Mouse (Mus musculus) left cerebral cortex, adult 9 months (tissue): Measurements from ENCODE around the gene A930009A15Rik.
A peak's percentile ranks its signal among the peaks of the same experiment; 100 is the strongest.

Experiments
- DNase-seq, 2 experiments: peaks; one replicate each; pipeline ENCODE4 v3.0.0; 2022; ENCODE audit warnings: low spot score in 2 of 2

A930009A15Rik gene

DNA sequence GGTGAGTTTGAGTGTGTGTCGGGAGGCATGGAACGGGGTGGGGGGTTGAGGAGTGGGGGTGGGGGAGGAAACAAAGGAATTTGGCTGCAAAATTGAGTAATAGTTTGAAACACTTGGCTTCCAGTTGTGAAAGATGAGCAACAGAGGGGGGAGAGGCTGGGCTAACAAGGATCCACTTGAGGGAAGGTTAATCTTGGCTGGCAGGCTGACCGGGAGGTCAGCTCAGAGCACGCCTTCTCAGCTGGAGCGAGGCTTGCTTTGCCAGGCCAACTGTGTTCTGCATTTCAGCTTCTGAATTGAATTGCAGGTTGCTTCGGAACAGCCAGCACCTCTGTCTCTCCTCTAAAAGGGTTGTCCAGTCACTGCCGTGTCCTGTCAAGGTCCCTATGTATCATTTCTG, 9.7 kb downstream of the A930009A15Rik start:
- DNase-seq: no peak

DNA sequence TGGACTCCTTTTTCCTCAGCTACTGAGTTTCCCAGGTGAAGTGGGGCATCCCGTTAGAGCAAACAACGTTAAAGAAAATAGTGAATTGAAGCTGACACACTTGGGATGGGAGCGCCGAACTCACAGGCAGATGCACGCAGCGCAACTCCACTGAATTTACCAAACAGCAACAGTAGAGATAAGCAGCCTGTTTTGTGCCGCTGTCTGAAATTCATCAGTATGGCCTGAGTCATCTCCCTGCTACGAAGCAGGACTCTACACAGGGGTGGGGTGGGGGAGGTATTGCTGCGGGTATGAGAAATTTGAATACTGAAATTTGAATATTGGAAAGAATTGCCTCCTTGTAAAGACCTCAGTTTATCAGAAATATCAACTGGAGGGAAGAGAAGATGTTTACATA, 12.2 kb downstream of the A930009A15Rik start:
- no peak for DNase-seq

DNA sequence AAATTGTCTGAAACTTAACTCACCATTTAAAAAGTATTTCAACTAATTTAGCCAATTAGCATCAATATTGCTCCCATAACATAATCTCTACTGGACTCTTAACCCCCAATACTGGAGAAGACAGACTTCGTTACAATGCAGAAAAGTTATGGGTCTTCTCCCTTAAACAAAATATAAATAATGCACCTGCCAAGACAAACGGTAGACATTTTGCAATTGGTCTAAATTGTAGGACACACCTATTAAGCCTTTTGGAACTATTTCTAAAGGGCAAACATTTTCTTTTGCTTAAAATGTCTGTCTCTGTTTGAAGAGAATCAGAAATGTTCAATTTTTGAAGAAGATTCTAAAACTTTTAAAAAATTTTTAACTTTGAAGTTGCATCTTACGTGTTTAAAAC, 13.3 kb downstream of the A930009A15Rik start:
- DNase-seq: no peak

DNA sequence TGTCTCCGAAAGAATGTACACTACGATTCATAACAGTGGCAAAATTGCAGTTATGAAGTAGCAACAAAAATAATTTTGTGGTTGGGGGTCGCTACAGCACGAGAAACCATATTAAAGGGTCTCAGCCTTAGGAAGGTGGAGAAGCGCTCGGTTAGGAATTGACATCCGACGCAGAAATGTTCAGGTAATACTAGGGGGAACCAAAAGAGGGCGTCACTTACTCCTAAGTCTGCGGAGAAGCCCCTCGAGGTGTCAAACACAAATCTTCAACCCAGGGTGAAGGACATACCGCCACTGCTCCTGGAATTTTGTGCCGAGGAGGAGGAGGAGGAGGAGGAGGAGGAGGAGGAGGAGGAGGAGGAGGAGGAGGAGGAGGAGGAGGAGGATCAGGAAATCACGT, 14.9 kb downstream of the A930009A15Rik start:
- no peak for DNase-seq

DNA sequence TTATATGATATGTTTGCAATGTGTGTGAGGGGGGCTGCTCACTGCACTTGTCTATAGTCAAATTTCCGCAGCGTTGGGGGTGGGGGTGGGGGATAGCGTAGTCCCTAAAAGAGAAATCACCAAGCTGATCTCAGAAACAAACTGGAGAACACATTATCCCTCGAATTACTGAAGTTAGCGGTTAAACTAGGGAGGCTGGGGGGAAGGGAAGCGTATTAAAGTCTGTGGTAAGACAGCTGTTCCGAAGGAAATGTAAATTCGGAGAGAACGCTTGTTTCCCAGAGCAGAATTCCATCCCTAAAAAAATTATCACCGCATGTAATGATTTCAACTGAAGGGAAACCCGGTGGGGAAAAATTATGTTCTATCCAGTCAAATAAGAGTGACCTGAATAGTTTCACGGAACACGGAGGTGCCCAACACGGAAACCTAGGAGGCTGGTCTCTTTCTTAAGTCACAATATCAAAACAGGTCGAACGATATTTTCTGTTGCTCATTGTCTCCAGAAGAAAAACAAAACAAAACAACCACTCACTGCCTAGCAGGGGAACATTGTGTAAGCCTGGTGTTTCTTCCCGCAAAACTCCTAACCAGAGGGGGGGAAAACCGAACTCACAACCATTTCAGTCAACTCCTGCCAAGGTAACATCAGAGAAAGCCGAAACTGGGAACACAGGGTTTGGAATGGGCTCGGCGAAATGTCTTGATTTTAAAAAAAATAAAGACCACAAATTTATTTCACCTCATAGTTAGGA, 15.9 kb downstream of the A930009A15Rik start:
- no peak for DNase-seq

DNA sequence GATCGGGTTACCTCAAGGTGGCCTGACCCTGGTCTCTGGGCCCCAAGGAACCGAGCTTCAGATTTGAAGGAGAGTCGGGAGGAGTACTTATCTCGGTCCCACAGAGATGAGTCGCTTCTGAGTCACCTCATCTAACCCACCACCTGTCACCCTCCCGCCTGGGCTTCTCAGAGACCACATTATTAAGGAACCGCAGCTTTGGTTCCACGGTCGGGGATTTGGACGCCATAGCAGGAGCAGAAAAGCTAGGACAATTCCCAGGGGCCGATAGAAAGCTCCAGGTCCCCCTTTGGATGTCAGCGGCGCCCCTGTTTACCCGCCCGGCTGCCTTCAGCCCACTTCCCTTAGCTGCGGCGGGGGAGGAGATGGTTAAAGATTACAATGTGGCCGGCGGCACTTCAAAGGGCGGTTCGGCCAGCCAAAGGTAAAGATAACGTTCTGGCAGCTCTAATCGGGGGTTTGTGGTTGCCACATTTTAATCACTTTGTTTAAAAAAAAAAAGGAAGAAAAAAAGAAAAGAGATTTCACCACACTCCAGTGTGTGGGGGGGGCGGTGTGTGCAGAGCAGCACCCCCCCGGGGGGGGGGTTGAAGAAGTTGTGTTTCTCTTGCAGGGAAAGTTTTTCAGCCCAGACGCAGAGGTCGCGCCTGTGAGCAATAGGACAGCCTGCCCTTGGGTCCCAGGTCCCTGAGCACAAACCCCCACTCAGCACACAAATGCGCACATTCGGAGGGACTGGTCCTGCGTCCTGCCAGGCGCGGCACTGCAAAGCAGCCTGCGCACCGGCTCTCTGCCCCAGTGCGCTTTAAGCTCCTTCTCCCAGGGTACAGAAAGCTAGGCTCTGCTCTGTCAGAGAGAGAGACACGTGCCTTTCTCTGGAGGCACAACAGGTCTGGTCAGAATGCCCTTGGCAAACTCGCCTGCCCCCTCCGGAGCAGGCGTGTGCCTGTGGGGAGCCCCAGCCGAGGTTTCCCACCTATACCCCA, 16.8 kb downstream of the A930009A15Rik start:
- no peak for DNase-seq

DNA sequence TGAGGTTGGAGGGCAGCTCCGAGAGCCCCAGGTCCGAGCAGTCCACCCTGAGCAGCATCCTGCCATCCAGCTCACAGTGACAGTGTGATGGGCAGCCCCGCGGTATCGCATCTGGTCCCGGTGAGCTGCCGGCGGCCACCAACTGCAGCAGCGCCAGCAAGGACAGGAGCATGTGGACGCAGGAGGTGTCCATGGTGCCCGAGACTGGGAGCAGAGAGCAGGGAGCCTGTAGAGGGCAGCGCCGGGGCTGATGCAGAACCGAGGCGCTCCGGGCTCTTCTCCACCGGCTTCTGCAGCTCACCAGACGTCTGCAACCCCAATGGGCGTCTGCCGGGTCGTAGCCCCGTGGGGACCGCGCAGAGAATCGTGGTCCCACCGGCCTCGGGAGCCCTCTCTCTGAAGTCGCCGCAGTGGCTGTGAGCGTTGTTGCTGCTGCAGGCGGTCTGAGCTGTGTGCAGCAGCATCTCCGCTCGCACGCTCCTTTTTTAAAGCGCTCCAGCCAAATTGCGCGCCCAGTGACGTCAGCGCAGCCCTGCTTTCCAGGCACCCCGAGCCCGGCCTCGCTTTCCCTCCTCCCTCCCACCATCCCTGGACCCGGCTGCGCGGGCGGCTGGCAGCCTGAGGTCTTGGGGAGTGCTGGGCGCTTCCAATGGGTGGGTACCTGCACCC, 17.6 kb downstream of the A930009A15Rik start, which contains the start of gene Lgr5:
Lgr5 (minus strand) TSS at position 480 of the 669 bp plus-strand sequence.
- DNase-seq: peak in 1 of 2 experiments; percentile 44

DNA sequence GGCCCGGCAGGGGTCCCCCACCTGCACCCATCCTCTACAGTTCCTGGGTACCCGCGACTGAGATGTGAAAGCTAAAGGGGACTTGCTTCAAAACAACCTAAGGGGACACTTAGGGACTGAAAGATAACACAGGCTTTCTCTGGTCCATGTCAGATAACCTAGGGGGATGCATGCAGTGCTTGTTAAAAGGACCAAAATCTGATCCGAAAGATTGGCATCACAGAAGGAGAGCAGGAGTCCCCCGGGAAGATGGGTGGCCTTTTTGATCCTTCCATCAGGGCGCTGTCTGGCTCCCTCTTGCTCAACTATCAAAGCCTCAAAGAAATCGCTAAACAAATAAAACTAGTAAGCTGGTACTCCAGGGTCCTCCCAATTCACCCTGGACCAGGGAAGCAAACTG, 18.2 kb downstream of the A930009A15Rik start:
- DNase-seq: no peak

DNA sequence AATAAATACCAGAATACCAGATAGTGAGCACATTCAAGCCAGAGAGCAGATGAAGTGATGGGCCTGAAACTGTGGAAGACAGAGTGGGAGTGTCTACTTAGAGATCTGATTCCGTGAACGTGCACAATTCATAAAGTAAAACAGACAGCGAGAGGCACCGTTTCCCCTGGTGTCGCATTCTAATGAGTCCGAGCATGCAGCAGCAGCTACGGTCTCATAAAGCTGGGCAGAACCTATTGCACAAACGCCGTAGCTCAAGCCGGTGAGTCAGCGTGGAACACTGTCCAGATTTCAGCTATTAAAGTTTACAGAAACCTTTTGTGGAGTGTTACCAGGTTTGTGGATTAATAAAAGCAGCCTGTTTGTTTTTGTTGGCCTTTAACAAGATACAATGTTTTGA, 23.4 kb downstream of the A930009A15Rik start:
- DNase-seq: no peak

DNA sequence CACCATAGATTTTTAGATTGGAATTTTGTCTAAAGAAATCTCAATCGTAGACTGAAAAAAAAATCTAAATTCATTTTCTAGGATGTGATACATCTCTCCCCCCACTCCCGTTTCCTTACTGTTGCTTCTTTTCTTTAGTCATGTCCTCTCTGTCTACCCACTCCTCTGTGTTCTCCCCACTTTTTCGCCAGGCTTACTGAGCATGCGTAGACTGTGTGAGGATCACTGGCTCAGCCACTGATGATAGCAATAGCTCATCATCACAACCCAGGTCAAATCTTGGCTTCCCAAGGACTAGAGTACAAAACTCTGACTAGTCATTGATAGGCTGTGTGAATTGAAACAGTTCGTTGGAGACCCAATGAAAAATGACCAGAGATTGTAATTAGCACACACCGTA, 23.9 kb downstream of the A930009A15Rik start:
- DNase-seq: no peak

DNA sequence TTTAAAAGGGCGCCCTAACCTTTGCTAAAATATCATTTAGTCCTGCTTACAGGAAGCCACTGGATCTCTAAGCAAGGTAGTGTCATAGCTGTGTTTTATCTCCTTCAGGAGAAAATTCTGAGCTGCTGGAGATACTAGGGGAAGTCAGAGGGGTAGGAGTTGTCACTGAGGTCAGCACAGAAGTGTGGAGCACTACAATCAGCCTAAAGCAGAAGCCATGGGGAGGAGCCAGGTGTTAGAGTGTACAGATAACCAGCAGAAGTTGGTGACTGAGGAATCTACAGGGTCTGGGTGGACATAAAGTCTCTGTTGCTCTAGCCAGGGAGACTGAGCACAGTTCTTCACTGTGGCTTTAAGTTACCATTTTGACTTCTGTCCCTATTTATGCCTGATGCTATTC, 26.0 kb downstream of the A930009A15Rik start:
- DNase-seq: no peak

DNA sequence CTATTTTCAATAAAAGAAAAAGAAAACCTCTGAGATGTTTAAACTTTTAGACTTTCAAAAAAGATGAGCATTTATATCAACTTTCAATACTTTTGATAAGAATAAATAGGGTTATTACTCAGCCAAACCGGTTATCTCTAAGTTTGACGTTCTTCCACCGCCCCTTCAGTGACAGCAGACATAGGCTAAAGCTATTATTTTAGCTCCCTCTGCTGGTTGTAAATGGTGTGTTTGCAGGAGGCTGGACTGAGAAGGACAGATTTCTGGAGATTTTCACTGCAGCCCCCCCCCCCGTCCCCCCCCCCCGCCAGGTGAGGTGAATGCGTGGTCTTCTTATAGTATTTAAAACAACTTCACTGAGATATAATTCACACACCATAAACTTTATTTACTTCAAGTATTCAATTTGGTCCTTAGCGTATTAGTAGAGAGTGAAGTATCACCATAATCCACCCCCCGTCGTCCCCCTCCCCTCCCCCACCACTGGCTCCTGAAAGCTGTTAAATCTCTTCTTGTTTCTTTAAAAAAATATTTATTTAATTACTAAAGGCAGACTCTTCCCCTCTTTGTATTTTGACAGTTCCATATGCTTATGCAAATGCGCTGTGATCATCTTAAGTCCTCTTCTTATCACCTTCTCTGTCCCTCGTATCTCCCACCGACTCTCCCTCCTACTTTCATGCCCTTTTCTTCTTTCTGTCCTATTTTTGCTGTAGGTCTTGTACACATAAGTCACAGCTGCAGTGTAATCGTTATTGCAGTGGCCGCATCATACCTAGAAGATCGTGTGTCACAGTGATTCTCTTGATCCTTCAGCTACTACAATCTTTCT, 47.9 kb downstream of the A930009A15Rik start:
- peak in 1 of 2 experiments; percentile 29 for DNase-seq

DNA sequence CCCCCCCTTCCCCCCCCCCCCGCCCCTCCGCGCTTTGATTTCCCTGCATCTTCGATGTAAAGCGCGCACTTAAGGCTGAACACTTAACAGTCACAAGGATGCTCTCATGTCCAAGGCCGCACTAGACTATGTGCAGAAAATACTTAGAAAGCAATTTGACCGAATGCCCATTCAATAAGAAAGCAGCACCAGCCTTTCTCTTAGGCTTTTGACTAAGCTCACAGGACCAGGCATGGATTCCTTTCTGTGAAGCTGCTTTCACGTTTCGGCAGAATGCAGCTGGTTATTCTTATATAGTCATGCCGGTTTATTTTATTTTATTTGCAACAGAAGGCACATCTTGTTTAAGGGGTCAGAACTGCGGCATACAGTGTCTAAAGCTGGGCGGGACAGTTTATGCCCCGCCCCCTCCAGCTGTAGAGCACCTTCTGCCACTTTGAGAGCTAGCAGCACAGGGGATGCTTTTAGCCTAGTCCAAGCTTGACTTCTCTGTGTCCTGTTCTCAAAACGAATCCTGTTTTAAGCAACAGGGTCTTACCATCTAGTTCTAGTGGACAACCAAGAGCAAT, 48.6 kb downstream of the A930009A15Rik start:
- DNase-seq: no peak

DNA sequence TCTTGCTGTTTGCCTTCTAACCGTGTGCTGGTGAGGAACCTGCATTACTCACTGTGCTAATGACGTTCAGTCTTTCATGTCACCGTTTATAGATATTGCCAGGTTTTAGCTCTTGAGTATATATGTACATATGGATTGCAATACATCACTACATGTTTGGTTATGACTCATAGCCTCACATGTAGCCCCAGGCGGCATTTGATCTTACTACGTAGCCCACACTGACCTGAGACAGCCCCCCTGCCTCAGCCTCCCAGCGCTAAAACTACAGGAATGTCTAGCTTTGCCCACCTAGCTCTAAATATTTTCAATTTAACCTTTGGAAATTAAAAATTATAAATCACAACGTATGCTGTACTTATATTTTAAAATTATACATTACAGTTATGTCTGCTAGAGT, 53.7 kb downstream of the A930009A15Rik start:
- no peak for DNase-seq

DNA sequence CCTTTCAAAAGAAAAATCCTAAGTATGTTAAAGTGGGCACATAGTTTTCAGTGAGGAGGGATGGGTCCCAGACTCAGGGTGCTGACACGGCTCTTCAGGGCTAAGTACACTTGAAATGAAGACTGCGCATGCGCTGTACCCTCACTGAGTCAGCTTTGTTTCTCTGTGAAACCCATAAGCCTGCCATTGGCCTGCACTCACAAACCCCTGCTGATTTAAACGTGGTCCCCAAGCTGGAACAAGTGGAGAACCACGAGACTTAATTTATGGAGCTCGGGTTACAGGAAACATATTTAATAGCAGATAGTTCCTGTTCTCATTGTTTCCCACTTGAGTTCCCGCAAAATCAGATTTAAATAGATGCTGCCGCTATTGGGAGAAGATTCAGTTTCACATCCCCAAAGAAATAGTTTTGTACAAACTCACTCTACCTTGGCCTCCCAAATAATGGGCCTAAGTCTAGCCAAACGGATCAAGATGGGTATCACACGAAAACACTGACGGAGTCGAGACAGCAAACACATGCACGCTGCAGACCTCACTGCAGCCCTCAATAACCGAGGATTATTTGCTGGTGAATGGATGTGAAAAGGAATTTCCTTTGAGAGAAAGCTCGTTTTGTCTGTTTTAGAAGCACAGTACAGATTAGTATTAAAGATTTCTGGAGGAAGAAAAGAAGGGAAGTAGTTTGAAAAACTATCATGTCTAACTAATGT, 54.3 kb downstream of the A930009A15Rik start:
- peak in 1 of 2 experiments; percentile 16 for DNase-seq

DNA sequence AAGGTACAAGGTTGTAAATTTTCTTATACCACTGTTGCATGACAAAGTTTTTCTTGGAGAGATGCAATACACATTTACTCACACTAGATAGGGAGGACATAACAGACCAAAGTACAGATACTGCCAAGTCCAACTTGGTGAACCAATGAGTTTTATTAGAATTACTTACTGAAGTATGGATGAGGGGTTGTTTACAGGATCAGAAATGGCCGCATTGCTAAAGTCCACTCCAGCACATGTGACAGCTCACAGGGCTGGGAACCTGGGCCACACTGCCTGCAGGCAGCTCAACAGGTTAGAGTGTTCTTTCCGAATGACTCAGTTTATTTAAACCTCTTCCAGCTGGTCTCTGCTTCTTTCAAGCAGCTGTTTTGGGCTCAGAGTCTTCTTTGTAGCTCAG, 55.2 kb downstream of the A930009A15Rik start:
- no peak for DNase-seq

DNA sequence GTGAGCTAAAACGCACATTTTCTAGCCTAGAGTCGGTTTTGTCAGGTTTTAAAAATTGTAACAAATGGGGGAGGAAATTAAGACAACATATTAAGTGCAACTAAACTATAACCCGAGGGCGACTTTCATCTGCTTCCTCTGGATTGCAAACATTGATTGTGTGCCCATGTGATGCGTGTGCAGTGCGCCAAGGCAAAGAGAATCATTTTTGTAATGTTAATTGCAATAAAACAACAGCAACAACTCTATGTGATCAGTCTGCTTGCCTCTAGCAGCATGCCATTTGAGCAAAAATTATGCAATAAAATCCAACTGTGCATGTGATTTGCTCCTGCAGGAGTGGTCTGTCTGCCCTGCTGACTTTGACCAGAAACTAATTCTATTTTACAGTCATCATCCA, 56.9 kb downstream of the A930009A15Rik start:
- DNase-seq: no peak
